Mouse (Mus musculus) urinary bladder, postnatal 4 days (tissue): ENCODE results near the gene Eps8.

Experiments used
- DNase-seq, 2 experiments: peaks; one replicate each; pipeline ENCODE4 v3.0.0; 2021 to 2022; ENCODE audit warnings: low spot score in 2 of 2

Gene Eps8

DNA sequence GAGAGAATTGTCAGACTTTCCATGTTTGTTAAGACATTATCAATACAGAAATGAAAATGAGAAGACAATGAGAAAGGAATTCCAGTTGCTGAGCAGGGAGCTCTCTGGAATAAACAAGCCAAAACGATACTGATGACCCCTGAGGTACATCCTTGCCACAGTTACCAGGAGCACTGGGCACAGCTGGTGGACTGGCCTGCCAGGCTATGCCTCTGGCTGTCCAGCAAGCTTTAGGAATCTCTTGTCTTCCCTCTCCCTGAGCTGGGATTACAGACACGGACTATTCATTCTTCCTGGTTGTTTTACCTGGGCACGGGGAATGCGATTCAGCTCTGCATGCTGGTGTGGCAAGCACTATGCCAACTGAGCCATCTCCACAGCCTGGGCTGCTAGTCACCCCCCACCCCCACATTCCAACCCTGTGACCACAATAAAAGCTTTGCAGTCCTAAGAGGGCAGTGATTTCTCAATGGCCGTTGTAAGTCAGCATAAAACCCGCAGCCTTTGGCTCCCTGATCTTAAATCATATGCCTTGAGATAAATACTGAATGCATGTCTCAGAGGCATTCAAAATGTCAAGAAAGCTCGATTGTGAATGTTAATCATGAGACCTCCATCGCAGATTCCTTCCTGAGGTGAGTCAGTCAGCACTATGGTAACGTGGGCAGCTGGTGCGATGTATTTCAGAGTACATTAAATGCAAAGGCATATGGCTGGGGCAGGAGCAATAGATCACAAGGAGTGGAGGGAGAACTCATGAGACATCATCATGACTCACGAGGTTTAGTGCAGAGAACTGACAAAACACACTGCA is 134.9 kb downstream of the Eps8 start:
- DNase-seq = no peak

DNA sequence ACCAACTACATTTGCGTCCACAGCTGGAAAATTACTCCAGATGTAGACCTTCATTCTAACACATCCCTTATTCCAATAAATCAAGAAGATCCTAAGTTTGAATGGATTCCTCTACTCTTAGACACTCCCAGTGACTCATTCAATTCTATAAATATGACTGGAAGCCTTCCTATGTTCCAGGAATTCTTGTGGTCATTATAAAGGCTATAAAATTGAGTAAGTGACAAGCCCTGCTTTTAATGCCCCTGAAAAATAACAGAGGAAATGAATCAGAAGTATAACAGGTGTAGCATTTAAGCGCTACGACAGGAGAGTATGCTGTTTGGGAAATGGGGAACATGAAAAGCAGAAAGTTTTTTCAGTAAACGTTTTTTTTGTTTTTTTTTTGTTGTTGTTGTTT is 139.8 kb downstream of the Eps8 start:
- DNase-seq = no peak

DNA sequence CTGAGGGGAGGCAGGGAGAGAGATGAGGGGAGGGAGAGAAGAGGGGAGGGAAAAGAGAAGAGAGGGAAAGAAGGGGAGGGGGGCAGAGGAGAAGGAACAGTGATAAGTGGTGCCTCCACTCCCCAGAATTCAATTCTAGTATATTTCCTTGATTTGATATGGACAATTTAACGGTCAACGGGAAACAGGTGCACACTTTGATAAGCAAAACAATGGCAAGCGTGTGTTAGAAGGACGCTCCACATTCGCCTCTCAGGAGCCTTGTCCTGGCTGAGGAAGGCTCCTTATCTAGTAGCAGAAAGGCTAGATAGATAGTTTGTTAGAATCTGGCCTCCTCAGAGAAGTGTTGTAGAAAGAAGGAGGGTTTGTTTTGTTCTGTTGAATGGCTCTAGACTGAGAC is 141.9 kb downstream of the Eps8 start:
- no peak for DNase-seq

DNA sequence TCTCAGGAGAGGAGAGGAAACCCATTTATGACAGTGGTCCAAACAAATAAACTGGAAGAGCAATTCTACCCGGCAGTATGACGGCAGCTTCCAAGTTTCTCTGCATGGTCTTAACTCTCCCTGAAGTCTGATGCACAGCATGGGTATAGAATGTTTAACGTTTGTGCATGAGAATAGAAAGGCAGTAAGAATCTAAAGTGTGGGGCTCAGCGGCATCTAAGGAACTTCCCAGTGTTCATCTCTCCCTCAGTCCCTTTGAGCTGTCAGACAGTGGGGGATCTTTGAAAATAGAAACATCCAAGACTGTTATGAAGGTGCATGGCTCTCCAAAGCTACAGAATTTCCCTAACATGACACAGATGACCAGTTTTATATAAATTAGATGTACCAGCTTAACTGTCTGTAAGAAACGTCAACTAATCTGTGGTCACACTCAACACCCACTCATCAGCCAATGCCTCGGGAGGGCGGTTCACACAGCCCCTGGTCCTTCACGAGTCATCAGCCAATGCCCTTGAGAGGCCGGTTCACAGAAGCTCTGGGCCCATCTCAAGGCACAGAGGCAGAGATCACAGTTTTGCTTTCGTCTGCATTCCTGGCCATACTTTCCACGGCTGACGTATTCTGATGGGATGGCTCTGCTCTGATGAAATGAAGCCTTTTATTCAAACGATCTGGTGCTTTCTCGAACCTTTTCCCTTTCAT is 145.2 kb downstream of the Eps8 start:
- DNase-seq = no peak

DNA sequence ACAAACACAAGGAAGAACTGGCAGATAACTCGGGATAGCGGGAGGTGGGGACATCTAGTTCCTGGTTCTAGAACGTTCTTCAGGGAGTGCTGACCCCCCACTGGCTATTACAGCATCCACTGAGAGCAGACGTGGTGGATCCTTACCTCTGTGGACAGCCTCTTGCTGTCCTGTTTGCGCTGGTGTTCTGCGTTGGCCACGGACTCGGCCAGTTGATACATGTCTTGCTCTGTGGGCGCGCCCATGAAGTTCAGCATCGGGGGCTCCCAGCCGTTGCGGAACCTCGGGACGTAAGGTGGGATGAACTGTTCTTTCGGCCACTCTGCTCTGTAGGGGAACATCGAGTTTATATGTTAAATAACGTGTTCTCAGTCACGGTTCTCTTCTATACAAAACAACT is 145.7 kb downstream of the Eps8 start:
- DNase-seq = no peak

DNA sequence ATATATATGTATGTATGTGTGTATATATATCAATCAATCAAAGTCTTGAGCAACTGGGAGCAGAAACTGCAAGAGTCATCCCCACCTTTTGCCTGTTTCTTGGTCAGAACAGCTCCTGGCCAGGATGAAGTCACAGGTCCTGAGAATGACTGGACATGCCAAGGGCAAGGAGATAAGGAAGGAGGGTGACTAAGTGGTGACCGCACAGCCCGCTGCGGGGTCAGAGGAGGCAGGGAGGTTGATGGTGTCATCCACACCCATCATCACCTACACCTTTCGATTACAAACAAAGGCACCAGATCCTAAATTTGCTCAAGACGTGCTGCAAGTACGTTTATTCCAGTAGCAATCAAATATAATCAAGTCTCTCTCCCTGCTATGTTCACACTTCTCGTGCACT is 148.1 kb downstream of the Eps8 start:
- no peak for DNase-seq

DNA sequence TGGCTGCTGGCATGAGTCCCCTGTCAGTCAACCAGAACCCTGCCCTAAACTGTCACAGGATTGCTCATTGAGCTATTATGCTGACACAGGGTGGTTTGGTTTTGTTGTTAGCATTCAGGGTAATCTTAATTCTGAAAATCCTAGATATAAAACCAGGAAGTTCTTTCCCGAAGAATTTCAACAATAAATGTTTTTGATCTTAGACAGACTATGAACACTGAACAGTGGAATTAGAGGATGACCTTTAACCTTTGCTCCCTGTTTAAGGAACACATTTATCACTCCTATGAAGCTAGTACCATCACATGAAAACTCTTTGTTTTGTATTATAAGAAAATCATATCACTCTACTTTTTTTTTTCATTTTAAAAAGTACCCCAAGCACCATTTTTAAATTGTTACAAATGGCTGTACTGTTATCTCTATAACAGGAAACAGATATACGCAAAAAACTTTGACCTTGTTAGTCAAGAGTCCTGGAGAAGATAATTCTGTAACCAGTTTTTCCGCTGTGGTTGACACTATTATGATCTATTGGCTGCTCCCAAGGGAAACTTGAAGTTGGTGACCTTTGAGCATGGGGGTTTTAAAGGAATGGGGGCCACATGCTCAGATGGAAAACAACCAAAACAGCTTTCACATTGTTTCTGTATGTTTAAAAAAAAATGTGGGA is 149.0 kb downstream of the Eps8 start:
- DNase-seq = no peak

DNA sequence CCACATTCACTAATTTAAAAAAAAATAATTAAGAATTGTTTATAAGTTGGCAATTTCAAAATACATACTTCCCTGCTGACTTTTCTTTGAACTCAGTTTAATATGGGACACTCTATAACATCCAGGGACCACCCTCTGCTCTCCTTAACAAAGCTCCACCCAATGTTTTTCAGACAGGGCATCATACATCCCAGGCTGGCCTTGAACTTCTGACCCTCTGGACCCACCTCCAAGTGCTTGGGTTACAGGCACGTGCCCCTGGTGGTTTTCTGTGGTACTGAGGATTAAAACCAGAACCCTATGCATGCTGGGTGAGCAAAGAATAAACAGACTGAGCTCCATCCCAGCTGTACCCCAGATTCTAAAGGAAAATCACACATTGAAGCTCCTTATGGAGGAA is 150.6 kb downstream of the Eps8 start:
- DNase-seq = no peak

DNA sequence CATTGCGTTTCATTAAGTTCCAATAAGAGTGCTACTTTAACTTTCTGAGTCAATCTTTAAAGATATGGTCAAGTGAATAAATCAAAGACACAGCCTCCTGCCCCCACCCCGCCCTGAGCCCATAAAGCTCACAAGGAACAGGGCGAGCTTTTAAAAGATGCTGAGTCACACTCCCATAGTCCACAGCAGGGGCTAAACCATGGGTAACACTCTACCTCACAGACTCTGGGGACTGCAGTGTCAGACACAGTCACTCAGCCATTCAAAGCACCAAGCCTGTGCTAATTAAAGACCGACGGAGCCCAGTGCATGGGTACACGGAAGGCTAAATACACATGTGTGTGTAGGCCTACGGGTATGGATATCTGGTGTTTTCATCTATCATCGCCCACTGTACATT is 151.2 kb downstream of the Eps8 start:
- DNase-seq = no peak

DNA sequence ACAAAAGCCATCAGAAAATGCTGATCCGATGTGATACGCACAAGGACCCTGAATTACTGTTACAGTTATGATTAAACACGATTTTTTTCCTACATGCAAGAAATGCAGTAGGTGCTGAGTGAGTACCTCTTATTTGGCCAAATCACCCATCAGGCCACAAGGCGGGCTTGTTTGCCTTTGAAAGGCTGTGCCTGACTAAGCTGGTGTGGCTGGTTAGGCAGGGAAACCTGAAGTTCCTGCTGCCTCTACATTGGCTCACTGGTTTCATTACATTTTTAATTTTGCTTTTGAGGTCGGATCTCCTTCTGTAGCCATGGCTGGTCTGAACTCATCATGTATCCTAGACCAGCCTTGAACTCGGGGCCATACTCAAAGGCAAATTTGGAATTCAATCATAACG is 151.7 kb downstream of the Eps8 start:
- no peak for DNase-seq

DNA sequence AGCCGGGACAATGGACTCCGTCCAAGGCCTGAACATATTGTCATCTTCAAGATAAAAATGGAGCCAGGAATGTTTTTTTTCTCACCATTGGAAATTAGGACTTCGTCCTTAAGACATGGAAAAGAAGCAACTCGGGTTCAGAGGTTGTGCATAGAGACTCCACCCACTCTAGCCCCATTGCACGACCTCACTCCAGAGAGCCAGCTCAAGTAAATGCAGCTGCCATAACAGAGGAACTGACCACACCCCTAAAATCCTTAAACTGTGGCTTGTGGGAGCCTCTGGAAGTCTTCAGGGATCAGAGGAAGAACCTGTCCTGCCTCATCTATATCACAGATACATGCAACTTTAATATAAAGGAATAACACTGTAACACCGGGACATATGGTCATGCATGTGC is 155.9 kb downstream of the Eps8 start:
- DNase-seq = no peak

DNA sequence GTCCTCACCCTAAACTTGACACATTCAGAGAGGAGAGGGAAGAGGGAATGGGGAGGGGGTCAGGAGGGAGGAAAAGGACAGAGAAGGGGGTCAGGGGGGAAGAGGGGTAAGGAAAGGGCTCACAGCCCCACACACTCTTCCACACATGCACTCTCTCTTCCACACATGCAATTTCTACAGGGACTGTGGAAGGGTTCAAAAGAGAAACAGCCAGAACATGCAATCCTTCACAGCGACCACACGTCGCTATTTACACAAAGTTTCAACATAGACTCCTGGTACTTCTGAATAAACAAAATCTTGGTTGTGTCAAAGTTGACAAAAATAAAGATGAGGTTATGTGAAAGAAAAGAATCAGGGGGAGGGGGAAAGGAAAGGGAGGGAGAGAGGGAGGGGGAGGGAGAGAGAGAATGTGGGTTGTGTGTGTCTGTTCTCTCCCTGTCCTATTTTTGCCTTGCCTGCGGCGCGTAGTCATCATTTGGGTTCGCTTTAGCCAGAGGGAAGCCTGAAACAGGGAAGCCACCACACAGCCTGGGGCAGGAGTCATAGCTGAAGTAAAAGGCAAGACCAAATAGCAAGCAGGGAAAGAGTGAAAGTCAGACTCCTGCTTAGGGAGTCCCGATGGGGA is 157.4 kb downstream of the Eps8 start:
- DNase-seq = no peak

DNA sequence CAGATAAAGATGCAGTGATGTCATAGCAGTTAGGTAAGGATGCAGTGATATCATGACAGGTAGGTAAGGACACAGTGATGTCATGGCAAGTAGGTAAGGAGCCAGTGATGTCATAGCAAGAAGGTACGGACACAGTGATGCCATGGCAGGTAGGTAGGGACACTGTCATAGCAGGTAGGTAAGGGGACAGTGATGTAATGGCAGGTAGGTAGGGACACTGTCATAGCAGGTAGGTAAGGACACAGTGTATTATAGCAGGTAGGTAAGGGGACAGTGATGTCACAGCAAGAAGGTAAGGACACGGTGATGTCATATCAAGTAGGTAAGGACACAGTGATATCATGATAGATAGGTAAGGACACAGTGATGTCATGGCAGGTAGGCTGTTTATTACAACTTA is 158.1 kb downstream of the Eps8 start:
- no peak for DNase-seq

DNA sequence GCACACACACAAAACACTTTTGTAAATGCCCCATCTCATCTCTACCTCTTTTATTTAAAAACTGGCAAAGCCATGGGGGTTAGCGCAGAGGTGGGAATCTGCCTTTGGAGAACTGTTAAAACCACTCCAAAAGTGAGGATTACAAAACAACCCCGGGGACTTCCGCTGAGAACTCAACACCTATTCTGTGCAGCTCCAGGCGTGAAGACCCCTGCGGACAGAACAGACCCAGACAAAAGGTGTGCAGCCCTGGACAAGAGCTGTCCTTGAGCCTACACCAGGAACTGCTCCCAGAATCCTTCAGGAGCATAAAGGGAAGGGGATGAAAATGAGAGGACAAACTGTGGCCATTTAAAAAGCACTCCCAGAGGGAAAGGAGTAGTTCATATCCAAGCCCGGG is 159.4 kb downstream of the Eps8 start:
- no peak for DNase-seq

DNA sequence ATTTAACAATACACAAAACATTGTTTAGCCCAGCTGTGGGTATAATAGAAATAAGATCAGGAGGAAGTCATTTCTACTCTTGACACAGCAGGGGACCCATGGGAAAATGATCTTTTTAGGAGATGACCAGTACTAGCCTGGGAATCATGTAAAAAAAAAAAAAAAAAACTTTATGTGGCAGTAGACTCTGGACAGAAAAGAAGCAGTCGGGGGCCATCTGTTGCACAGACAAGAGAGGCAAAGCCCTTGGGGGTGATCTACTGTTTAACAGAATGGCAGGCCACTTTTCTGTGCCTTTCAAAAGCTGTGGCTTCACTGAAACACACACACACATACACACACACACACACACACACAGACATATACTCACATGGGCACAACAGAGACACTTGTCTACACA is 159.9 kb downstream of the Eps8 start:
- DNase-seq = no peak

DNA sequence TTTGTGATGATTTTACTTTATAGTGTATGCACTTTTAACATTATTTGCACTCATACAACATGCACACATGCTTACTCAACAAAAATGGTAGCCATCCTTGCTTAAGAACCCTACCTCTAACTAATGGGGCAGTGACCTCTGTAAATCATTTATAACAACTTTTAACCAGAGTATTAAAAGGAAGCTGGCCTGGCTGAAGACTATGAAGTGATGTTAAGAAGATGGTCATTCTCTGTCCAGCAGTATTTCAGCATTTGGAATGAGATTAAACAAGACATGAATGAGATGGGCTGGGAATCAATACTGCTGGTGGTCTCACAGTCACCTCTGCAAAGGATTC is 160.6 kb downstream of the Eps8 start:
- no peak for DNase-seq

DNA sequence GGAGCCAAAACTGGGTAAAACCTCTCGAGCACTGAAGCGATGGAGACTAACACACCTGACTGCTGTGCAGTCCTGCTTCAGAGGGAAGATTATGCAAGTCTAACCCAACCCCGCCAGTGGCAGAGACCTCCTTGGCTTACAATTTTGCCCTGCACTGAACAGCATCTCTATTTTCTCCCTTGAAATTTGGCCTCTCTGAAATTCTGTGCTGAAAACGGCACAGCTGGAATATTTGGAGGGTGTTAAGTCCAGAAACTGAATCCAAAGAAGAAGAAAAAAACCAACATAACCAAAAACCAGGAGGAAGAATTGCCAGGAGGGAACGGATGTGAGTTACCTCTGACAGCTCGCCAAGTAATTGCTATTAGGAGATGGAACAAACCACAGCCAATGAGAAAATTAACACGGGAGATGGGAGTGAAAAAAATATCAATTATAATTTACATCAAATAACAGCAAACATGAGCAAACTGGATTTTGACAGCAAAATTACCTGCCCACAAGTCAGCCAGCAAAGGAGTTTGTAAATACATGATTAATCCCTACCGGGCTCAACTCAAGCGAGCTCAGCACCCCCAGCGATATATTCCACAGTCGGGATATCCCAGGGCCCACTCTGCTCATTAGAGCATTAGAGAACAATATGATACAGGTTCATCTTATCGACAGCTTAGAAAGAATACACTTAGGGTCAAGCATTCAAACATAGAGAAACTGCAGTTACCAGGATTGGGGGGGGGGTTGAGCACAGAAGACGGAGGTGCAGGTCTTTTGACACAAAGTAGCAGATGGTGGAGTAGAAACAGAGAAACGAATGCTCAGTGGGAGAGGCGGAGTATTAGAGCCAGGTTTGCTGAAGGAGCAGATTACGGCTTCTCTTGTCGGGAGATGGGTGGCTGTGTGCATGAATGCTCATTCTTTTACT is 161.2 kb downstream of the Eps8 start:
- no peak for DNase-seq

DNA sequence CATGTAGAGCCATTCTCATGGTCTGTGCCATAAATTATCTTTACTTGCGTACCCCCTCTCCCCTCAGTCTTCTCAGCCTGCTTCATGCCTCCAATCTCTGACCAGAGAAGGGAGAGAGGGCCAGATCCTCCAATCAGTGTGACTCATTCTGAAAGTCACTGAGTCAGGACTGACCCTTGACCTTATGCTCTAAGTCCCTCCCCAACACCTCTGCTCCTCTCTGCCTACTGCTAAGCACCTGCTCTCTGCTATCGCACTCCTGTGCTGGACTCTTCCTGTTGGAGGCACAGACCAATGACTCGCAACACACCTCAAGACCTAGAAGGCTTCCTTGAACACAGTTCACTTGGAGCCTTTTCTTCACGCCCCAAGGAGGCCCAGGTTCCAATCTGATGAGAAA is 162.1 kb downstream of the Eps8 start:
- no peak for DNase-seq

DNA sequence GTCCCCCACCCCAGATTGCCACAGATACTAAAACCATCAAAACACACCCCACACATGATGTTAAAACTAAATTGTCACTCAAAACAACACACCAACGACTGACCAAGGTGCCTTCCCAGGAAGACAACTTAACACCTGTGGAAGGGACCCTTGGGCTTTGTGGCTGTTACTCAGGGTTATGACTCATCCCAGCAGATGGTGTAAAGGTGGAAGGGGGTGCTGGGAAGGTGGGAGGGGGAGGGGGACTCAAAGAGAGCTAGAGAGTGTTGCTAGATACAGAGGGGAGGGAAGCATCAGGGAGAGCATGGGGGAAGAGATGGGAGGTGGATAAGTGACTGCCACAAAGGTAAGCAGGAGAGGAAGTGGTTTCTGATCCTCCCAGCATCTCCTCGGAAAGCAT is 163.0 kb downstream of the Eps8 start:
- DNase-seq = no peak

DNA sequence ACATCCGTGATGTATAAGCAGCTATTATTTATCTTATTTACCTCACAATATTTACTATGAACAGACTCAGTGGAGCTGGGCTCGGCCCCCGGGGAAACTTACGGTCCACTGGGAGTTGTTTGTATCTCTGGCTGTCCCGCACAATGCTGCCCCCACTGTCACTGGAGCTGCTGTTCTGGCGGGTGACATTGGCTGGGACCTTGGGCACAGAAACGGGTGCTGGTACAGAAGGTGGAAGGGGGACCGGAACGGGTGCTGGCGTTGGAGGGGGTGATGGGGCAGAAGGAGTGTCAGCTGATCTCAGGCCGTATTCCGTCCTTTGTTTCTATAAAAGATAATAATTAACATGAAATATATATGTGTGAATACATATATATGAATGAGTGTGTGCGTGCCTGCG is 164.6 kb downstream of the Eps8 start:
- no peak for DNase-seq

DNA sequence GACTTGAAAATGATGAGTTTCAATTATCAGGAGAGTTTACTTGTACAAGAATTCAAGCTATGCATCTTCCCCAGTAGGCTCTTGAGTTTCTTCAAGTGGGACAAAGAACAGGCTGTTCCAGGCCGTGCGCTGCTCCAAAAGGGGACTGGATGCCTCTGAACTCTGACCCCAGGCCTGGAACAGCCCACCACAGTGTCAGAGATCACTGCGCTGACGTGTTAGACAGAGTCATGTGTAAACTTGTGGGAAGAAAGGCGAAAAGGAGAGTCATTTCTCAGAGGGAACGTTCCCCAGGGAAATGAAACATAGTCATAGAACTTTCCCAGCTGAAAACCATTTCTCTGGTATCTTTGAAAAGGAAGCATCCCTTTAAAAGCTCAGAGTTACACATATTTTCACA is 167.2 kb downstream of the Eps8 start:
- no peak for DNase-seq

DNA sequence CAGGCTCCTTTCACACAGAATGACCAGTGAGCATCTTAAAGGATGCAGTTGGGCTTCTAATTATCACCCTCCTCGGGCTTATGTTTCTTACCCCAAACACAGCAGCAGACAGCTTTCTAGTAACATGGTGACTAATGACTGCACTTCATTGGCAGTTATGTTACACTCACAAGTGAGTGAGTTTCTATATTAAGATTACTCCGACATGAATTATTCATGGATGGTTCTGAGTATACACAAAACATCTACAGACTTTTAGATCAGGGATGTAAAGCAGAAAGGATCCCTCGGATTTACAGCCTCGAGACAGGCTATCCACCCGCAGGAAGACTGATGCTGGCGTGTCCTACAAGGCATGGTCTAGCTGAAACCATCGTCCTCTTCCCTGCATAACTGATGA is 171.8 kb downstream of the Eps8 start:
- no peak for DNase-seq
